Mouse (Mus musculus) B cell, adult 62 days (primary cell): ENCODE measurements around the gene Apod. TPM values are rescaled to one million over a fixed set of nuclear protein-coding genes. Genes with fewer than 3 reads are reported as not detected.

Experiments used
- total RNA-seq: library from RNA; stranded (reverse); gene quantifications from 4 replicates; pipeline ENCODE4 v1.2.4, GENCODE M21; 2023

Apod gene
- total RNA-seq = not detected in 4 replicates

DNA sequence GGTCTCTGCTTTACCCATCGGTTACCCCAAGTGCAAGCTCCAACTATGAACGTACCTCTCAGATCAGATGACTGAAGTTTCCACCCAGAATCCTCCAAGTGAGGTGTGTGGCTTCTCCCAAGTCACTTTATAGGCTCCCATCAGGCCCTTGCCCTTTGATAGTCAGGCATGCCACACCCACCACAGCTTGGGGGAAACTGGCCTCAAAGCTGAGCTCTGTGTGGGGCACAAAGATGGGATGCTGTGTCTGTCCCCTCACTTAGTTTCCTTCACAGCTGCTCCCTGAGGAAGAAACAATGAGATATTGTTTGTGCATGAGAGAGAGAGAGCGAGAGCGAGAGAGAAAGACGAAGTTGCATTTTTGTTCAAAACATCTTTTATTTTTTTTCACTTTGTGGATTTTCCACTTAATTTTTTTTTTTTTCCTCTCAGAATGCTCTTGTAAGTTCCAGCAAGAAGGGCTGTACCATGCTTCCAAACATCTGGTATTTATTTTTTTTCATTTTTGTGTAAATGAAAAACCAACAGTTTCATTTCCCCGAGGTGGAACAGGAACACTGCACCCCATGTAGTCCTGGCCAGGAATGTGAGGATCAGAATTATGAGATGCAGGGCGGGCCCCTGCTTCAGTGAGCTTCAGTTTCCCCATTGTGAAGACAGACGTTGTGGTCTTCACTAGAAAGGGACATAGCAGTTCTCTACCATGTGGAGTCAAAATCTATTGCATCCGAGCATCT lies at the start of gene Apod:
Apod (minus strand) TSS at position 312 of the 737 bp plus-strand sequence.

DNA sequence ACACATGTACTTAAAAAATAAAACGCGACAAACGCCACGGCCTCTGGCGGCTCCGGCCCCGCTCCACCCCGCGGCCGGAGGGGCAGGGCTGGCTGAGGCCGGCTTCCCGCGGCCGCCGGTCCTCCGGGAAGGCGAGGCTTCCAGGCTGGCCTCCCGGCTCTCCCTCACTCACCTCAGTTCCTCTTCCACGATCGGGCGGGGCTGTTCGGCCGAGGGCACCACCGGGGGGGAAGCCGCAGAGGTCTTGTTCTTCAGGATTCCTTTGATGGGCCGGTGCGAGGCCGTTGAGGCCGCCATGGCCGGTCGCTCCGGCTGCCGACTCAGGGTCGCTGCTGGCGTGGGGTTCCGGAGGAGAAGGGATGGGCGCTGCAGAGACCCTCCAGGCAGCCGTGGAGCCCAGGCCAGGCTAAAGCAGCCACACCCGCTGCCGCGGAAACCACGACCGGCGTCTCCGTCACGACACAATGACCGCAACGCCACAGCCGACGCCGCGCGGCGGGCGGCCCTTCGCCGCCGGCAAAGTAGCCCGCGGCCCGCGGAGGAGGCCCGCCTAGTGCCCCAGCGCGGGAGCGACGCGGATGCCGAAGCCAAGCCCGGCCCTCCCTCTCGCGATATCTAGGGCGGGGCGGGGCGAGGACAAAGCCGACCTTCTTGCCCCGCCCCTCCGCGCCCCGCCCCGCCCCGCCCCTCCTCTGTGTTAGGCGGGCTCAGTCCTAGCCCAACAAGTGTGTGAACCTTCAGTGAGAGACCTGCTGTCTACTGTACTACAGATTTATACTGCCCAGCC lies 39.7 kb downstream of the Apod start, which contains the start of gene Ppp1r2:
Ppp1r2 (minus strand) TSS at position 604 of the 787 bp plus-strand sequence.

Other genes starting within 250 kb of the Apod start
- gene Xxylt1, start 233.4 kb downstream of the Apod start, total RNA-seq = 14.3 to 18.3 TPM (median 16.2 TPM) in 4 replicates
- gene Acap2, start 113.6 kb downstream of the Apod start, total RNA-seq = 63.2 to 68.3 TPM (median 66.9 TPM) in 4 replicates
- 53.3 to 62.6 TPM (median 57.2 TPM) in 4 replicates for gene Ppp1r2, start 39.5 kb downstream of the Apod start, total RNA-seq
- gene Bdh1, start 107.5 kb upstream of the Apod start, total RNA-seq = 8.7 to 11.5 TPM (median 9.6 TPM) in 4 replicates